Mouse (Mus musculus): ENCODE data around the gene Ifit1.
"Not testable (repeated sequence)": the region's sequence is repeated elsewhere in the genome, so short reads cannot be mapped to it uniquely, and the experiment has no call there.

Ifit1 gene

GRCm38 (mm10) chr19:34620871-34621270, 19.8 kb upstream of the Ifit1 start:
- Histone ChIP-seq H3K9me3 (ENCODE audit: low read length) (no peaks in the 10 kb centered on the region), H3K36me3 (ENCODE audit: insufficient read depth, low read length) (no peaks in the 10 kb centered on the region), H3K27me3 (ENCODE audit: insufficient read depth, low read length) (no peaks in the 10 kb centered on the region), H3K4me3 (replicated peaks; ENCODE audit: low read length) (no peak overlapping the region), H3K4me1 (replicated peaks; ENCODE audit: low read depth, low read length) (no peaks in the 10 kb centered on the region)
- no peak for TF ChIP-seq POU5F1 (IDR thresholded peaks at IDR 0.05; ENCODE audit: borderline replicate concordance, low read length)
- TF ChIP-seq CTCF (conservative IDR thresholded peaks at IDR 0.05; ENCODE audit: low read length) = no peak
- TF ChIP-seq NANOG (IDR thresholded peaks at IDR 0.05; ENCODE audit: borderline replicate concordance, low read length) = no peak

- H3K27me3 ChIP-seq (ENCODE audit: insufficient read depth, low read length) = no peaks in the 10 kb centered on the region
- no peak overlapping the region for H3K4me3 ChIP-seq (replicated peaks; ENCODE audit: low read length)
- H3K4me1 ChIP-seq (replicated peaks; ENCODE audit: low read depth, low read length) = no peaks in the 10 kb centered on the region
- no peak for TF ChIP-seq CTCF (conservative IDR thresholded peaks at IDR 0.05; ENCODE audit: low read length)
- no peak for TF ChIP-seq POU5F1 (IDR thresholded peaks at IDR 0.05; ENCODE audit: borderline replicate concordance, low read length)
- TF ChIP-seq NANOG (IDR thresholded peaks at IDR 0.05; ENCODE audit: borderline replicate concordance, low read length) = no peak
- no peaks in the 10 kb centered on the region for H3K9me3 ChIP-seq (ENCODE audit: low read length)
- no peaks in the 10 kb centered on the region for H3K36me3 ChIP-seq (ENCODE audit: insufficient read depth, low read length)
These were observed 16.9 kb upstream of the Ifit1 start for GRCm38 (mm10) chr19:34623781-34624180.

GRCm38 (mm10) chr19:34624663-34625062, 16.0 kb upstream of the Ifit1 start:
- Histone ChIP-seq H3K4me3 (replicated peaks; ENCODE audit: low read length) (no peak overlapping the region), H3K36me3 (ENCODE audit: insufficient read depth, low read length) (no peaks in the 10 kb centered on the region), H3K9me3 (ENCODE audit: low read length) (no peaks in the 10 kb centered on the region), H3K27me3 (ENCODE audit: insufficient read depth, low read length) (no peaks in the 10 kb centered on the region), H3K4me1 (replicated peaks; ENCODE audit: low read depth, low read length) (no peaks in the 10 kb centered on the region)
- TF ChIP-seq POU5F1 (IDR thresholded peaks at IDR 0.05; ENCODE audit: borderline replicate concordance, low read length) (no peak), NANOG (IDR thresholded peaks at IDR 0.05; ENCODE audit: borderline replicate concordance, low read length) (no peak), CTCF (conservative IDR thresholded peaks at IDR 0.05; ENCODE audit: low read length) (no peak)

GRCm38 (mm10) chr19:34627496-34627895, 13.2 kb upstream of the Ifit1 start:
- H3K4me3 ChIP-seq (replicated peaks; ENCODE audit: low read length) = no peak overlapping the region
- H3K36me3 ChIP-seq (ENCODE audit: insufficient read depth, low read length) = no peaks in the 10 kb centered on the region
- TF ChIP-seq POU5F1 (IDR thresholded peaks at IDR 0.05; ENCODE audit: borderline replicate concordance, low read length) (no peak), NANOG (IDR thresholded peaks at IDR 0.05; ENCODE audit: borderline replicate concordance, low read length) (no peak), CTCF (conservative IDR thresholded peaks at IDR 0.05; ENCODE audit: low read length) (no peak)
- no peaks in the 10 kb centered on the region for H3K9me3 ChIP-seq (ENCODE audit: low read length)
- H3K4me1 ChIP-seq (replicated peaks; ENCODE audit: low read depth, low read length) = no peaks in the 10 kb centered on the region
- H3K27me3 ChIP-seq (ENCODE audit: insufficient read depth, low read length) = no peaks in the 10 kb centered on the region

- H3K9me3 ChIP-seq (ENCODE audit: low read length) = no peaks in the 10 kb centered on the region
- no peak for TF ChIP-seq POU5F1 (IDR thresholded peaks at IDR 0.05; ENCODE audit: borderline replicate concordance, low read length)
- TF ChIP-seq NANOG (IDR thresholded peaks at IDR 0.05; ENCODE audit: borderline replicate concordance, low read length) = no peak
- TF ChIP-seq CTCF (conservative IDR thresholded peaks at IDR 0.05; ENCODE audit: low read length) = no peak
- H3K4me3 ChIP-seq (replicated peaks; ENCODE audit: low read length) = no peak overlapping the region
- no peaks in the 10 kb centered on the region for H3K36me3 ChIP-seq (ENCODE audit: insufficient read depth, low read length)
- H3K27me3 ChIP-seq (ENCODE audit: insufficient read depth, low read length) = no peaks in the 10 kb centered on the region
- no peaks in the 10 kb centered on the region for H3K4me1 ChIP-seq (replicated peaks; ENCODE audit: low read depth, low read length)
These were observed 9.2 kb upstream of the Ifit1 start for GRCm38 (mm10) chr19:34631487-34631886.

- no peaks in the 10 kb centered on the region for H3K4me1 ChIP-seq (replicated peaks; ENCODE audit: low read depth, low read length)
- no peak for TF ChIP-seq NANOG (IDR thresholded peaks at IDR 0.05; ENCODE audit: borderline replicate concordance, low read length)
- TF ChIP-seq CTCF (conservative IDR thresholded peaks at IDR 0.05; ENCODE audit: low read length) = no peak
- TF ChIP-seq POU5F1 (IDR thresholded peaks at IDR 0.05; ENCODE audit: borderline replicate concordance, low read length) = no peak
- no peaks in the 10 kb centered on the region for H3K9me3 ChIP-seq (ENCODE audit: low read length)
- no peaks in the 10 kb centered on the region for H3K36me3 ChIP-seq (ENCODE audit: insufficient read depth, low read length)
- no peak overlapping the region for H3K4me3 ChIP-seq (replicated peaks; ENCODE audit: low read length)
- H3K27me3 ChIP-seq (ENCODE audit: insufficient read depth, low read length) = 0 out of 2 replicates have a peak, but pooled peaks cover 3% of the 10 kb centered on the region
These were observed 7.2 kb upstream of the Ifit1 start for GRCm38 (mm10) chr19:34633484-34633883.

GRCm38 (mm10) chr19:34636933-34637557, 3.6 kb upstream of the Ifit1 start:
- Histone ChIP-seq H3K27me3 (ENCODE audit: insufficient read depth, low read length) (peaks cover 6% of the 10 kb centered on the region; the same call in 1 of the 2 replicates), H3K4me1 (replicated peaks; ENCODE audit: low read depth, low read length) (peaks cover 6% of the 10 kb centered on the region), H3K4me3 (replicated peaks; ENCODE audit: low read length) (no peak overlapping the region), H3K36me3 (ENCODE audit: insufficient read depth, low read length) (no peaks in the 10 kb centered on the region), H3K9me3 (ENCODE audit: low read length) (no peaks in the 10 kb centered on the region)
- peak; percentile 86 for TF ChIP-seq CTCF (conservative IDR thresholded peaks at IDR 0.05; ENCODE audit: low read length)
- no peak for TF ChIP-seq NANOG (IDR thresholded peaks at IDR 0.05; ENCODE audit: borderline replicate concordance, low read length)
- no peak for TF ChIP-seq POU5F1 (IDR thresholded peaks at IDR 0.05; ENCODE audit: borderline replicate concordance, low read length)

- Histone ChIP-seq H3K9me3 (ENCODE audit: low read length) (no peaks in the 10 kb centered on the region), H3K36me3 (ENCODE audit: insufficient read depth, low read length) (no peaks in the 10 kb centered on the region)
- no peak for TF ChIP-seq POU5F1 (IDR thresholded peaks at IDR 0.05; ENCODE audit: borderline replicate concordance, low read length)
- TF ChIP-seq NANOG (IDR thresholded peaks at IDR 0.05; ENCODE audit: borderline replicate concordance, low read length) = no peak
- TF ChIP-seq CTCF (conservative IDR thresholded peaks at IDR 0.05; ENCODE audit: low read length) = no peak
These were observed 1.9 kb downstream of the Ifit1 start for GRCm38 (mm10) chr19:34642616-34643015.

GRCm38 (mm10) chr19:34647630-34648029, 7.0 kb downstream of the Ifit1 start:
- H3K9me3 ChIP-seq (ENCODE audit: low read length); H3K4me1 ChIP-seq (replicated peaks; ENCODE audit: low read depth, low read length); H3K4me3 ChIP-seq (replicated peaks; ENCODE audit: low read length); H3K27me3 ChIP-seq (ENCODE audit: insufficient read depth, low read length); H3K36me3 ChIP-seq (ENCODE audit: insufficient read depth, low read length): not testable (repeated sequence)

More at GRCm38 (mm10) chr19:34642616-34643015, 1.9 kb downstream of the Ifit1 start:
- peaks cover 6% of the 10 kb centered on the region for H3K4me1 ChIP-seq (replicated peaks; ENCODE audit: low read depth, low read length)
- no peak overlapping the region for H3K4me3 ChIP-seq (replicated peaks; ENCODE audit: low read length)
- H3K27me3 ChIP-seq (ENCODE audit: insufficient read depth, low read length) = peaks cover 5% of the 10 kb centered on the region; the same call in 1 of the 2 replicates

Measured in E14TG2a.4 (cell line).